Mouse (Mus musculus): ENCODE measurements at regions not wholly inside any gene's neighbourhood (a gene's known extent, or its start where the extent isn't known, plus 50 kb on each side); places are given as distances from the start of the nearest gene placed in this dataset.

- TF ChIP-seq TAL1 (IDR thresholded peaks at IDR 0.05; ENCODE audit: low read length) (no peak), GATA1 (IDR thresholded peaks at IDR 0.05; ENCODE audit: low read length) (no peak)
These were observed 146.1 kb downstream of the Tmem161b start for GRCm38 (mm10) chr13:84368225-84368624.
